Mouse (Mus musculus): ENCODE measurements around the gene Ampd3. TPM values are rescaled to one million over a fixed set of nuclear protein-coding genes. Genes with fewer than 3 reads are reported as not detected.

The Ampd3 gene
- polyA plus RNA-seq, 1 experiment from 2014 or later, result 8.0 TPM

DNA sequence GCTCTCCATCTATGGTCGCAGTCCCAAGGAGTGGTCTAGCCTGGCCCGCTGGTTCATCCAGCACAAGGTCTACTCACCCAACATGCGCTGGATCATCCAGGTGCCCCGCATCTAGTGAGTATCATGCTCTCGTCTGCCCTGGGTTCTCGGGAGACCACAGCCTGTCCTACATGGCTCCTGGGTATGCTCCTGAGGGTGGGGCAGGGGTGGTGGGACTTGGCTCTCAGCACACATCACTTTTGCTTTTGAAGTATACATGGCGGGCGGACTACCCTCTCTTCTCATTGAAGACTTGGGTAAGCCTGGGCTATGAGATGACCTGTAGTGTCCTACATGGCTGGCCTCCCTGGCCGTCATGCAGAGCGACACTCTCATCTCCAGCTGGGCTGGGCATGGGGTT, 35.1 kb downstream of the Ampd3 start:
- Histone ChIP-seq H3K36me3 (no peaks in the 10 kb centered on the region), H3K4me3 (no peak overlapping the region), H3K9ac (no peak overlapping the region), H3K27ac (no peak overlapping the region), H3K4me2 (no peak overlapping the region), H3K9me3 (replicated peaks) (no peaks in the 10 kb centered on the region), H3K4me1 (replicated peaks) (peaks cover 13% of the 10 kb centered on the region), H3K27me3 (no peaks in the 10 kb centered on the region)
- 95% methylated on average over 10 of the region's 10 CpGs for WGBS
- ATAC-seq (replicated peaks; ENCODE audit: insufficient number of reproducible peaks, insufficient read depth, low FRiP score, low read depth), result no peak

DNA sequence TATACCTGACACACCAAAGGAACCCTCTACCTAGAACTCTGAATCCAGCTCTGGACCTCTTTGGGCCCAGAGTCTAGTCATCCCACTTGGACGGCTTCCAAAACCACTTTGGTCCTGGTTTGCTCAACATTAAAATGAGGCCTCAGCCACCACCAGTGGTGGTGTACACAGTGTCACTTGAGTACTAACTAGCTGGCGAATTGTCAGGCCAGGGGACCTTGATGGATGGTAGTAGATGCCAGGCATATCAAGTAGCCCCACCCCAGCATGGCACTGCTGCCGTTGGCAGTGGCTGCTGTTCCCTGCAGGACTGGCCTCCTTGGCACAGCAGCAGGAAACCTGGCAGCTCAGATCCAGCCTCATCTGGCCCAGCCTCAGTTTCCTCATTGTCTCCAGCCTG, 36.3 kb downstream of the Ampd3 start:
- Histone ChIP-seq H3K9me3 (replicated peaks) (no peaks in the 10 kb centered on the region), H3K36me3 (no peaks in the 10 kb centered on the region), H3K27ac (no peak overlapping the region), H3K4me2 (no peak overlapping the region), H3K4me3 (no peak overlapping the region), H3K27me3 (no peaks in the 10 kb centered on the region), H3K4me1 (replicated peaks) (peaks cover 13% of the 10 kb centered on the region), H3K9ac (no peak overlapping the region)
- 50% methylated on average over 3 of the region's 3 CpGs for WGBS
- ATAC-seq (replicated peaks; ENCODE audit: insufficient number of reproducible peaks, insufficient read depth, low FRiP score, low read depth), result no peak

DNA sequence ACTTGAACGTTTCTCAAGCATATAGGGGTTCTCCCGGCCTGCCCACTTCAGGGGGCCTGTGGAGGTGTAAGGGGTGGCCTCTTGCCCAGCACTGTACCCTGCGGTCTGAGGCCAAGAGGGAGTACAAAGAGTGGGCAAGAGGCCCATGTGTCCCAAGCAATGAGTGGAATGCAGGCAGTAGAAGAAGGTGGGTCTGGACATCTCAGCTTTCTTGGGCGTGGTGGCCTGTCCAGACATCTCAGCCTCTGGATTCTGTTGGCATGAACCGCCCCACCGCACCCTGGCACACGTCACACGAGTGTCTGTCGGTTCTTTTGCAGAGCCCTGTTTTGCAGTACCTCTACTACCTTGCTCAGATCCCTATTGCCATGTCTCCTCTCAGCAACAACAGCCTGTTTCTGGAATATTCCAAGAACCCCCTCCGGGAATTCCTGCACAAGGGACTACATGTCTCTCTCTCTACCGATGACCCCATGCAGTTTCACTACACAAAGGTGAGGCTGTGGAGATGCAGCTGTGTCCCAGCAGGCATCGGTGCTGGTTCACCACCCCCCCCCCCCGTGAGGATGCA, 39.5 kb downstream of the Ampd3 start:
- Histone ChIP-seq H3K27me3 (no peaks in the 10 kb centered on the region), H3K36me3 (no peaks in the 10 kb centered on the region), H3K4me3 (no peak overlapping the region), H3K9me3 (replicated peaks) (no peaks in the 10 kb centered on the region), H3K4me2 (no peak overlapping the region), H3K9ac (no peak overlapping the region), H3K4me1 (replicated peaks) (peaks cover 24% of the 10 kb centered on the region), H3K27ac (no peak overlapping the region)
- WGBS, result 83% methylated on average over 13 of the region's 13 CpGs
- ATAC-seq (replicated peaks; ENCODE audit: insufficient number of reproducible peaks, insufficient read depth, low FRiP score, low read depth), result no peak

- Histone ChIP-seq H3K27me3 (no peaks in the 10 kb centered on the region), H3K9ac (no peak overlapping the region), H3K4me1 (replicated peaks) (peaks cover 24% of the 10 kb centered on the region), H3K4me3 (no peak overlapping the region), H3K4me2 (no peak overlapping the region), H3K36me3 (no peaks in the 10 kb centered on the region; the same call in 1 of the 2 replicates), H3K9me3 (replicated peaks) (no peaks in the 10 kb centered on the region), H3K27ac (no peak overlapping the region)
- ATAC-seq (replicated peaks; ENCODE audit: insufficient number of reproducible peaks, insufficient read depth, low FRiP score, low read depth), result no peak
- WGBS, result 69% methylated on average over 3 of the region's 3 CpGs
Observed at GRCm38 (mm10) chr7:110808962-110809361, 41.0 kb downstream of the Ampd3 start.

DNA sequence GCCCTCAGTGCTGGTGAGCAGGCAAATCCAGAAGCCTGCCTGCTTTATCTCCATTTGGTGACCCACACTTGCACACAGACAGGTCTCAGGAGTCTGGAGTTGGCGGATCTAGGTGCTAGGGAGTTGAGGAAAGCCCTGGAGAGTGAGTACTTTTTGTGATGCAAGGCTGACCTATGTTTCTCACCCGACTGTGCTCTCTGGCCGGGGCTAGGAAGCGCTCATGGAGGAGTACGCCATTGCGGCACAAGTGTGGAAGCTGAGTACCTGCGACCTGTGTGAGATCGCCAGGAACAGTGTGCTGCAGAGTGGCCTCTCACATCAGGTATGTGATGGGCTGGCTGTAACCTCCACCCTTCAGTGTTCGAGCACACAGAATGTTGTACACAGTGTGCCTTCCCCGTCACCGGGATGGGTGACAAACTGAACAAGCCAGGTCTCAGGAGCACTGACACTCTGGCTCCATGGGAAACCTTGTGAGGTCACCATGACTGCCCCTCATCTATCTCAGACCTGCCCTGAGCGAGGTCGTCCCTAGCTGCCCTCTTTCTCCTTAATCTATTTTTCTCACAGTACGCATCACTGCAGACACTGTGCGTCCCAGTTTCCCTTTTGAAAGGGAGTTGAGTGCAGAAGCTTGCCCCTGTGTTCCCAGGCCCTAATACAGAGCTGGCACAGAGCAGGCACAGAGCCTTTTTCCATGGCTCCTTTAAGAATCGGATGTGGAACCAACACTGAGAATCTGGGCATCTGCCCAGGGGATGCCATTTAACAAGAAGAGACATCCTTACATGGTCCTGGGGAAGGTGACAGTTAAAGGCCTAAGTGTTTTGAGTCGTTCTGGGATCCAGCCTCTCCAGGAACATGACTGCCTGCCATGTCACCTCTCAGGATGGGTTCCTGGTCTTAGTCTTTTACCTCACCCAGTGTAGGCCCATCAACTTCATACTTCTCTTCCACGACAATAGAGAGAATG, 41.9 kb downstream of the Ampd3 start:
- Histone ChIP-seq H3K4me3 (no peak overlapping the region), H3K9ac (no peak overlapping the region), H3K27ac (no peak overlapping the region), H3K36me3 (peaks cover 4% of the 10 kb centered on the region), H3K4me2 (no peak overlapping the region), H3K27me3 (no peaks in the 10 kb centered on the region), H3K4me1 (replicated peaks) (peaks cover 21% of the 10 kb centered on the region), H3K9me3 (replicated peaks) (no peaks in the 10 kb centered on the region)
- no peak for ATAC-seq (replicated peaks; ENCODE audit: insufficient number of reproducible peaks, insufficient read depth, low FRiP score, low read depth)
- WGBS, result 77% methylated on average over 18 of the region's 18 CpGs

GRCm38 (mm10) chr7:110810995-110811394, 43.0 kb downstream of the Ampd3 start:
- Histone ChIP-seq H3K9ac (no peak overlapping the region), H3K27ac (no peak overlapping the region; the same call in 1 of the 2 replicates), H3K4me1 (replicated peaks) (peaks cover 17% of the 10 kb centered on the region), H3K27me3 (no peaks in the 10 kb centered on the region), H3K4me2 (no peak overlapping the region), H3K4me3 (no peak overlapping the region), H3K9me3 (replicated peaks) (no peaks in the 10 kb centered on the region), H3K36me3 (peaks cover 7% of the 10 kb centered on the region)
- ATAC-seq (replicated peaks; ENCODE audit: insufficient number of reproducible peaks, insufficient read depth, low FRiP score, low read depth), result no peak
- 71% methylated on average over 8 of the region's 8 CpGs for WGBS

GRCm38 (mm10) chr7:110811529-110811928, 43.5 kb downstream of the Ampd3 start:
- no peak overlapping the region for H3K4me2 ChIP-seq
- no peak overlapping the region for H3K4me3 ChIP-seq
- H3K36me3 ChIP-seq, result peaks cover 7% of the 10 kb centered on the region
- WGBS, result 66% methylated on average over 5 of the region's 5 CpGs
- H3K9me3 ChIP-seq (replicated peaks), result no peaks in the 10 kb centered on the region
- no peak overlapping the region for H3K27ac ChIP-seq
- ATAC-seq (replicated peaks; ENCODE audit: insufficient number of reproducible peaks, insufficient read depth, low FRiP score, low read depth), result no peak
- H3K27me3 ChIP-seq, result no peaks in the 10 kb centered on the region
- no peak overlapping the region for H3K9ac ChIP-seq
- peaks cover 18% of the 10 kb centered on the region for H3K4me1 ChIP-seq (replicated peaks)

DNA sequence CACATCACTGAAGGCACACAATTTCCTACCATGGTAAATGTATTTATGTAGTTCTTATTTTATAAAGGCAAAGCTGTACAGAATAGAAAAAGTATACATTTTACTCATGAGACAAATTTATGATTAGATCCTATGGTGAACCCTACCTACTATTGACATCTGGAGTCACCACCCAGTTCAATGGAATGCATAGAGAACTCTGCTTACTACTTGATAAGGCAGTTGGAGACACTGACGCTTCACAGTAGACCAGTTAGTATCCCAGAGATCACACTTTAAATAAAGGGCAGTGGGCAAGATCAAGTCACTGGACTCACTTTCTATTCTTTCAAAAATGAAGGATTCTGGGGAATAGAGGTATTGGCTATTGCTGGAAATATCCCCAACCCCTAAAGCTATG, 46.0 kb downstream of the Ampd3 start:
- ATAC-seq (replicated peaks; ENCODE audit: insufficient number of reproducible peaks, insufficient read depth, low FRiP score, low read depth), result no peak
- Histone ChIP-seq H3K27ac (no peak overlapping the region), H3K27me3 (no peaks in the 10 kb centered on the region), H3K9ac (no peak overlapping the region), H3K36me3 (peaks cover 7% of the 10 kb centered on the region), H3K4me3 (no peak overlapping the region), H3K9me3 (replicated peaks) (no peaks in the 10 kb centered on the region), H3K4me1 (replicated peaks) (peaks cover 22% of the 10 kb centered on the region), H3K4me2 (no peak overlapping the region)
- 58% methylated on average over 1 of the region's 1 CpGs for WGBS

GRCm38 (mm10) chr7:110816037-110816436, 48.0 kb downstream of the Ampd3 start:
- ATAC-seq (replicated peaks; ENCODE audit: insufficient number of reproducible peaks, insufficient read depth, low FRiP score, low read depth), result no peak; the same call in 1 of the 2 replicates
- no peak overlapping the region for H3K4me3 ChIP-seq
- H3K9me3 ChIP-seq (replicated peaks), result no peaks in the 10 kb centered on the region
- H3K4me1 ChIP-seq (replicated peaks), result peaks cover 25% of the 10 kb centered on the region
- H3K4me2 ChIP-seq, result no peak overlapping the region
- H3K9ac ChIP-seq, result no peak overlapping the region
- H3K27ac ChIP-seq, result no peak overlapping the region
- H3K36me3 ChIP-seq, result peaks cover 7% of the 10 kb centered on the region
- no peaks in the 10 kb centered on the region for H3K27me3 ChIP-seq
- 66% methylated on average over 5 of the region's 5 CpGs for WGBS

- Histone ChIP-seq H3K9me3 (replicated peaks) (no peaks in the 10 kb centered on the region), H3K9ac (no peak overlapping the region), H3K4me2 (no peak overlapping the region), H3K4me1 (replicated peaks) (peaks cover 41% of the 10 kb centered on the region), H3K4me3 (no peak overlapping the region), H3K36me3 (peaks cover 7% of the 10 kb centered on the region), H3K27ac (peak overlapping the region; percentile 10; the same call in 1 of the 2 replicates), H3K27me3 (no peaks in the 10 kb centered on the region)
- WGBS, result 48% methylated on average over 6 of the region's 6 CpGs
- no peak for ATAC-seq (replicated peaks; ENCODE audit: insufficient number of reproducible peaks, insufficient read depth, low FRiP score, low read depth)
Observed at GRCm38 (mm10) chr7:110818206-110818605, 50.2 kb downstream of the Ampd3 start.

- peak; percentile 28; the same call in 1 of the 2 replicates for ATAC-seq (replicated peaks; ENCODE audit: insufficient number of reproducible peaks, insufficient read depth, low FRiP score, low read depth)
- no peak overlapping the region for H3K4me3 ChIP-seq
- no peaks in the 10 kb centered on the region for H3K9me3 ChIP-seq (replicated peaks)
- peak overlapping the region; percentile 10; the same call in 1 of the 2 replicates for H3K27ac ChIP-seq
- no peak overlapping the region for H3K4me2 ChIP-seq
- H3K4me1 ChIP-seq (replicated peaks), result peaks cover 48% of the 10 kb centered on the region
- WGBS, result 41% methylated on average over 11 of the region's 11 CpGs
- H3K9ac ChIP-seq, result no peak overlapping the region
- H3K27me3 ChIP-seq, result no peaks in the 10 kb centered on the region
- peaks cover 7% of the 10 kb centered on the region; the same call in 1 of the 2 replicates for H3K36me3 ChIP-seq
Observed at GRCm38 (mm10) chr7:110818787-110819350, 50.9 kb downstream of the Ampd3 start.

All from heart, embryonic 15.5 days (tissue).